Mouse (Mus musculus) liver, embryonic 16.5 days (tissue): ENCODE results near the gene Ankrd40. TPM values are rescaled to one million over a fixed set of nuclear protein-coding genes. Genes with fewer than 3 reads are reported as not detected.

Experiments
- ATAC-seq: fragments of 200-750 bp; cut with Nextera tagmentation; 2 replicates; pipeline ENCODE4 v1.8.0; 2017; ENCODE audit warnings: low read depth, mild to moderate bottlenecking, moderate number of reproducible peaks, moderate library complexity
- H3K27ac ChIP-seq: fragments of 300-500 bp; sonication (generic); 2 replicates; pipeline ENCODE4 v1.5.1; 2014; ENCODE audit warnings: mild to moderate bottlenecking, low read length
- H3K27me3 ChIP-seq: fragments of 300-500 bp; sonication (generic); 2 replicates; pipeline ENCODE4 v1.6.1; 2014; ENCODE audit warnings: low read depth, low read length, mixed read lengths; ENCODE audit not compliant: control insufficient read depth, insufficient read depth
- H3K36me3 ChIP-seq: fragments of 300-500 bp; sonication (generic); 2 replicates; pipeline ENCODE4 v1.6.1; 2014; ENCODE audit warnings: mild to moderate bottlenecking; ENCODE audit not compliant: control insufficient read depth, insufficient read depth
- H3K4me1 ChIP-seq: fragments of 300-500 bp; sonication (generic); 2 replicates; pipeline ENCODE4 v1.6.1; 2014; ENCODE audit warnings: low read depth, low read length, mixed read lengths; ENCODE audit not compliant: control insufficient read depth
- H3K4me2 ChIP-seq: fragments of 300-500 bp; sonication (generic); 2 replicates; pipeline ENCODE4 v1.6.1; 2014; ENCODE audit warnings: low read depth, low read length, mixed read lengths
- H3K4me3 ChIP-seq: fragments of 300-500 bp; sonication (generic); 2 replicates; pipeline ENCODE4 v1.5.1; 2014; ENCODE audit warnings: low read depth, mild to moderate bottlenecking, low read length
- H3K9ac ChIP-seq: fragments of 300-500 bp; sonication (generic); 2 replicates; pipeline ENCODE4 v1.6.1; 2014; ENCODE audit warnings: low read depth, low read length
- H3K9me3 ChIP-seq: fragments of 300-500 bp; sonication (generic); replicated peaks from 2 replicates; pipeline ENCODE4 v1.6.1; 2016; ENCODE audit warnings: low read length; ENCODE audit not compliant: control insufficient read depth
- WGBS: fragments of 180-500 bp; shearing (Covaris S2); extraction: QIAGEN DNeasy Blood & Tissue Kit; methylation state at CpG from one replicate; pipeline ENCODE4 v1.1.7; 2014; ENCODE audit not compliant: insufficient replicate concordance; 5-methylcytosine and 5-hydroxymethylcytosine counted together
- polyA plus RNA-seq: library from polyadenylated mRNA; unstranded; fragments of >200 nt; fragmentation: Nextera tagmentation; extraction: Ambion mirVana; gene quantifications from 2 replicates; pipeline ENCODE4 v1.2.1, GENCODE M21; 2015

Ankrd40 gene
- 2.9 and 3.5 TPM in 2 replicates for polyA plus RNA-seq

- peak; percentile 89 for ATAC-seq
- Histone ChIP-seq H3K4me2 (peak within 1 kb of the TSS; percentile 93), H3K4me1 (peaks cover 30% of the 10 kb centered on the region), H3K27me3 (no peaks in the 10 kb centered on the region), H3K27ac (peak within 1 kb of the TSS; percentile 89), H3K9me3 (no peaks in the 10 kb centered on the region), H3K36me3 (no peaks in the 10 kb centered on the region), H3K4me3 (peak within 1 kb of the TSS; percentile 79), H3K9ac (peak within 1 kb of the TSS; percentile 84)
- under 1% methylated on average over 71 of the region's 78 CpGs for WGBS
Measured at GRCm38 (mm10) chr11:94327693-94328643, at the start of gene Ankrd40. Gene Ankrd40 (plus strand): TSS chr11:94328001.

- 0 out of 2 replicates have a peak within 1 kb of the TSS, but pooled peaks have one; percentile 39 for H3K27ac ChIP-seq
- H3K27me3 ChIP-seq, result no peaks in the 10 kb centered on the region
- no peak within 1 kb of the TSS for H3K9ac ChIP-seq
- peaks cover 27% of the 10 kb centered on the region for H3K36me3 ChIP-seq
- no peaks in the 10 kb centered on the region for H3K9me3 ChIP-seq
- peaks cover 23% of the 10 kb centered on the region for H3K4me1 ChIP-seq
- H3K4me3 ChIP-seq, result no peak within 1 kb of the TSS
- WGBS, result 60% methylated on average over 11 of the region's 11 CpGs
- peak; percentile 27 for ATAC-seq
- H3K4me2 ChIP-seq, result no peak within 1 kb of the TSS
Measured at GRCm38 (mm10) chr11:94281199-94282181, 46.3 kb upstream of the Ankrd40 start, which contains the start of gene Gm21885. Gene Gm21885 (plus strand): TSS chr11:94281873.

GRCm38 (mm10) chr11:94282291-94282690 is 45.5 kb upstream of the Ankrd40 start:
- Histone ChIP-seq H3K9ac (no peak overlapping the region), H3K4me3 (no peak overlapping the region), H3K27ac (no peak overlapping the region), H3K27me3 (no peaks in the 10 kb centered on the region), H3K4me2 (no peak overlapping the region), H3K36me3 (peaks cover 30% of the 10 kb centered on the region), H3K9me3 (no peaks in the 10 kb centered on the region), H3K4me1 (peaks cover 16% of the 10 kb centered on the region)
- ATAC-seq, result no peak
- 63% methylated on average over 5 of the region's 5 CpGs for WGBS

- peaks cover 43% of the 10 kb centered on the region for H3K36me3 ChIP-seq
- no peak for ATAC-seq
- 81% methylated on average over 6 of the region's 6 CpGs for WGBS
- no peaks in the 10 kb centered on the region for H3K27me3 ChIP-seq
- no peaks in the 10 kb centered on the region for H3K9me3 ChIP-seq
- peaks cover 13% of the 10 kb centered on the region for H3K4me1 ChIP-seq
- H3K9ac ChIP-seq, result no peak overlapping the region
- H3K27ac ChIP-seq, result no peak overlapping the region
- H3K4me3 ChIP-seq, result no peak overlapping the region
- H3K4me2 ChIP-seq, result no peak overlapping the region
Measured at GRCm38 (mm10) chr11:94283536-94284099, 44.2 kb upstream of the Ankrd40 start.

- H3K36me3 ChIP-seq, result peaks cover 54% of the 10 kb centered on the region
- H3K27me3 ChIP-seq, result no peaks in the 10 kb centered on the region
- H3K4me1 ChIP-seq, result peaks cover 31% of the 10 kb centered on the region
- H3K9ac ChIP-seq, result no peak overlapping the region
- WGBS, result 84% methylated on average over 11 of the region's 11 CpGs
- H3K27ac ChIP-seq, result no peak overlapping the region
- no peak overlapping the region for H3K4me3 ChIP-seq
- no peaks in the 10 kb centered on the region for H3K9me3 ChIP-seq
- H3K4me2 ChIP-seq, result no peak overlapping the region
- ATAC-seq, result no peak
Measured at GRCm38 (mm10) chr11:94285886-94286574, 41.8 kb upstream of the Ankrd40 start.

- peaks cover 22% of the 10 kb centered on the region for H3K4me1 ChIP-seq
- 86% methylated on average over 5 of the region's 5 CpGs for WGBS
- H3K4me3 ChIP-seq, result no peak overlapping the region
- no peak overlapping the region for H3K27ac ChIP-seq
- no peak for ATAC-seq
- no peak overlapping the region for H3K9ac ChIP-seq
- peaks cover 62% of the 10 kb centered on the region for H3K36me3 ChIP-seq
- no peaks in the 10 kb centered on the region for H3K27me3 ChIP-seq
- no peaks in the 10 kb centered on the region for H3K9me3 ChIP-seq
- no peak overlapping the region for H3K4me2 ChIP-seq
Measured at GRCm38 (mm10) chr11:94287105-94287504, 40.7 kb upstream of the Ankrd40 start.

GRCm38 (mm10) chr11:94290062-94290740 is 37.6 kb upstream of the Ankrd40 start:
- Histone ChIP-seq H3K4me1 (peaks cover 19% of the 10 kb centered on the region), H3K27me3 (no peaks in the 10 kb centered on the region), H3K9ac (peak overlapping the region; percentile 13; the same call in 1 of the 2 replicates), H3K36me3 (peaks cover 72% of the 10 kb centered on the region), H3K9me3 (no peaks in the 10 kb centered on the region), H3K27ac (peak overlapping the region; percentile 95), H3K4me2 (peak overlapping the region; percentile 57), H3K4me3 (peak overlapping the region; percentile 23)
- WGBS, result 40% methylated on average over 10 of the region's 10 CpGs
- peak; percentile 98 for ATAC-seq
